Mouse (Mus musculus): ENCODE data around the gene Arrdc4. TPM values are rescaled to one million over a fixed set of nuclear protein-coding genes. Genes with fewer than 3 reads are reported as not detected.

Gene Arrdc4
- polyA plus RNA-seq (2014; fragmentation: Nextera tagmentation; extraction: Ambion mirVana), result 23.2 and 25.8 TPM in 2 replicates

DNA sequence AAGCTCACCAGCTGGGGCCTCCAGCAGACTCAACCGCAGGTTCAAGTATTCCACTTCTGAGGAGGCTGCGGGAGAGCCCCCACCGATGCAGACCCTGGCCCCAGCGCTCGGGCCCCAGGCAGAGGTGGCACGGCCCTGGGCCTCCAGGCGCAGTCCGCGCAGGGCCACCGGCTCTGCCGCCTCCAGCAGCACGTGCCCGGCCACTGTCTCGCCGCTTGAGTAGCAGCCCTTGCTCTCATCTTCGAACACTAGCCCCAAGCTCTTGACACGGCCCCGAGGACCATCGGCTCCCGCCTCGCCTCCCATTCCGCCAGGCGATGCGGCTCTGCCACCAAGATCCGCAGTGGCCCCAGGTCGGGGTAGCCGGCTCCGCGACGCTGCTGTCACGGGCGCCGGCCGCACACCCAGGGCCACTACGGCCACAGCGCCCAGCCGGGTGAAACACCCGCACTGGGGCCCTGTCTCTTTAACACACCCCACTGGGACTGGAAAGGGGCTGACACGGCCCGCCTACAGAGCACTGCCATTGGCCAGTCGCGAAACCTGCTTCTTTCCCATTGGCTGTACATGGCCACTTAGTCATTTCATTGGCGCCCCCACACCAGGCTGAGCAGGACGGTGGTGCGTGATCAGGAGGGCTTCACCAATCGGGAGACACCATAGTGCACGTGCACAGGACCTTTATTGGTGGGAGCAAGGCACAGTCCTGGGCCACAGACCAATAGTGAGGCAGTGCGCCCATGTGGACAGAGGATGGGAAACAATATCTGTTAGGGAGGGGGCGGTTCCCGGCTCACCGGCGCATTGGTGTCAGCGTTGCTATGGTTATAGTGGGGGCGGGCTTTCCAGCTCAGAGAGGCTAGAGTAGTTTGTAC is at the start of gene Arrdc4:
TSS of gene Arrdc4 (minus strand) at position 481 of the 875 bp plus-strand sequence.
- Histone ChIP-seq H3K9me3 (ENCODE audit: control insufficient read depth, low read length) (no peaks in the 10 kb centered on the region), H3K4me3 (replicated peaks; ENCODE audit: low read depth, low read length) (peak within 1 kb of the TSS; percentile 83), H3K9ac (replicated peaks; ENCODE audit: low read length) (peak within 1 kb of the TSS; percentile 83), H3K36me3 (ENCODE audit: control insufficient read depth, insufficient read depth, low read length) (peaks cover 5% of the 10 kb centered on the region; the same call in 1 of the 2 replicates), H3K4me1 (ENCODE audit: control insufficient read depth, insufficient read depth, low read length) (peaks cover 15% of the 10 kb centered on the region; the same call in 1 of the 2 replicates), H3K27ac (replicated peaks; ENCODE audit: low read depth, low read length) (peak within 1 kb of the TSS; percentile 84), H3K27me3 (ENCODE audit: control insufficient read depth, insufficient read depth, low read length) (no peaks in the 10 kb centered on the region), H3K4me2 (ENCODE audit: low read length) (peak within 1 kb of the TSS; percentile 84)
- DNase-seq, result peak; percentile 97
- ATAC-seq (ENCODE audit: low FRiP score, low TSS enrichment), result peak; percentile 100
- WGBS, result under 1% methylated on average over 54 of the region's 54 CpGs

DNA sequence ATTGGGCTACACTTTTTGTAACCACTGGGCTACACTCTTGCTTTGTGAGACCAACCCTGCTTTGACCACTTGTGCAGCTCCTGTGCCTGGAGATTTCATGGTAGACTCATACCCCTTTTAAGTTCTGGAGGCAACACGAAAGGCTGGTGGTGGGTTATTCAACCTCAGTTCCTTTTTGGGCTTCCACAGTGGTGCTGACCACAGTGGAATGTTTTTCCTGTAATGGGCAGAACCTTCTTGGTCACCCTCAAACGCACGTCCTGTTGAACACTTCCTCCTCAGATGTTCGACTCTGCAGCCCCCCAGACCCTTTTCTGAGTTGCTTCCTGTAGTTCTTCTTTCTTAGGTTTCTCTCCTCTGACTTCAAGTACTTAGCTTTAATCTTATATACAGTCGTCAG is 46.5 kb upstream of the Arrdc4 start:
- DNase-seq (no peak), ATAC-seq (ENCODE audit: low FRiP score, low TSS enrichment) (no peak)
- Histone ChIP-seq H3K4me1 (ENCODE audit: control insufficient read depth, insufficient read depth, low read length) (no peaks in the 10 kb centered on the region), H3K4me2 (ENCODE audit: low read length) (no peak overlapping the region), H3K36me3 (ENCODE audit: control insufficient read depth, insufficient read depth, low read length) (no peaks in the 10 kb centered on the region), H3K27ac (replicated peaks; ENCODE audit: low read depth, low read length) (no peak overlapping the region), H3K9me3 (ENCODE audit: control insufficient read depth, low read length) (no peaks in the 10 kb centered on the region), H3K27me3 (ENCODE audit: control insufficient read depth, insufficient read depth, low read length) (no peaks in the 10 kb centered on the region), H3K9ac (replicated peaks; ENCODE audit: low read length) (no peak overlapping the region), H3K4me3 (replicated peaks; ENCODE audit: low read depth, low read length) (no peak overlapping the region)
- 85% methylated on average over 5 of the region's 5 CpGs for WGBS

- 91% methylated on average over 3 of the region's 3 CpGs for WGBS
- no peak for DNase-seq
- no peaks in the 10 kb centered on the region for H3K4me1 ChIP-seq (ENCODE audit: control insufficient read depth, insufficient read depth, low read length)
- no peaks in the 10 kb centered on the region for H3K36me3 ChIP-seq (ENCODE audit: control insufficient read depth, insufficient read depth, low read length)
- ATAC-seq (ENCODE audit: low FRiP score, low TSS enrichment), result no peak
- H3K4me3 ChIP-seq (replicated peaks; ENCODE audit: low read depth, low read length), result no peak overlapping the region
- no peak overlapping the region for H3K27ac ChIP-seq (replicated peaks; ENCODE audit: low read depth, low read length)
- no peaks in the 10 kb centered on the region for H3K9me3 ChIP-seq (ENCODE audit: control insufficient read depth, low read length)
- H3K9ac ChIP-seq (replicated peaks; ENCODE audit: low read length), result no peak overlapping the region
- no peaks in the 10 kb centered on the region for H3K27me3 ChIP-seq (ENCODE audit: control insufficient read depth, insufficient read depth, low read length)
- H3K4me2 ChIP-seq (ENCODE audit: low read length), result no peak overlapping the region
These were observed 39.7 kb upstream of the Arrdc4 start for GRCm38 (mm10) chr7:68788711-68789110.

- H3K4me1 ChIP-seq (ENCODE audit: control insufficient read depth, insufficient read depth, low read length), result no peaks in the 10 kb centered on the region
- no peaks in the 10 kb centered on the region for H3K9me3 ChIP-seq (ENCODE audit: control insufficient read depth, low read length)
- WGBS, result 84% methylated on average over 2 of the region's 2 CpGs
- H3K4me2 ChIP-seq (ENCODE audit: low read length), result no peak overlapping the region
- no peak overlapping the region for H3K9ac ChIP-seq (replicated peaks; ENCODE audit: low read length)
- H3K36me3 ChIP-seq (ENCODE audit: control insufficient read depth, insufficient read depth, low read length), result no peaks in the 10 kb centered on the region
- no peaks in the 10 kb centered on the region for H3K27me3 ChIP-seq (ENCODE audit: control insufficient read depth, insufficient read depth, low read length)
- H3K27ac ChIP-seq (replicated peaks; ENCODE audit: low read depth, low read length), result no peak overlapping the region
- no peak for ATAC-seq (ENCODE audit: low FRiP score, low TSS enrichment)
- no peak overlapping the region for H3K4me3 ChIP-seq (replicated peaks; ENCODE audit: low read depth, low read length)
- no peak for DNase-seq
These were observed 22.7 kb upstream of the Arrdc4 start for GRCm38 (mm10) chr7:68771757-68772094.

GRCm38 (mm10) chr7:68770894-68771756 is 22.1 kb upstream of the Arrdc4 start:
- Histone ChIP-seq H3K4me1 (ENCODE audit: control insufficient read depth, insufficient read depth, low read length) (no peaks in the 10 kb centered on the region), H3K4me2 (ENCODE audit: low read length) (no peak overlapping the region), H3K27ac (replicated peaks; ENCODE audit: low read depth, low read length) (no peak overlapping the region), H3K27me3 (ENCODE audit: control insufficient read depth, insufficient read depth, low read length) (no peaks in the 10 kb centered on the region), H3K9me3 (ENCODE audit: control insufficient read depth, low read length) (no peaks in the 10 kb centered on the region), H3K9ac (replicated peaks; ENCODE audit: low read length) (no peak overlapping the region), H3K4me3 (replicated peaks; ENCODE audit: low read depth, low read length) (no peak overlapping the region), H3K36me3 (ENCODE audit: control insufficient read depth, insufficient read depth, low read length) (no peaks in the 10 kb centered on the region)
- no peak for DNase-seq
- no peak for ATAC-seq (ENCODE audit: low FRiP score, low TSS enrichment)
- WGBS, result 78% methylated on average over 7 of the region's 7 CpGs

DNA sequence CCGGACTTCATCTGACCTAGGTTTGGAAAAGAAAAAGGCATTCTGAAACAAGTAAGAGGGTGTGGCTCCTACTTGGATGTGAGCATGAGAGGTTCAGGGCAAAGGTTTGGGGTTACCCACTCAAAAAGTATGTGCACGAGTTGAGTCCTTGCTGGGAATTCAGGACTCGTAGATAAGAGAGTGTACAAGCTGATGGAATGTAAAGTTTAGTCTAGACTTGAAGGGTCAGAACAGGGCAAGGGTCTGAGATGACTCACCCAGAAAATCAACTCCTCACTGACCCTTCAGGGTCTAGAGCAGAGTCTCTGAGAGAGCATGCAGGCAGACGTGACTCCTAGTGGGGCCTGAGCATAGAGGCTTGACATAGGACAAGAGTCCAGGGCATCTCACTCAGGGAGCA is 16.9 kb upstream of the Arrdc4 start:
- Histone ChIP-seq H3K27me3 (ENCODE audit: control insufficient read depth, insufficient read depth, low read length) (no peaks in the 10 kb centered on the region), H3K27ac (replicated peaks; ENCODE audit: low read depth, low read length) (no peak overlapping the region), H3K4me3 (replicated peaks; ENCODE audit: low read depth, low read length) (no peak overlapping the region), H3K9ac (replicated peaks; ENCODE audit: low read length) (no peak overlapping the region), H3K4me1 (ENCODE audit: control insufficient read depth, insufficient read depth, low read length) (no peaks in the 10 kb centered on the region), H3K36me3 (ENCODE audit: control insufficient read depth, insufficient read depth, low read length) (no peaks in the 10 kb centered on the region), H3K4me2 (ENCODE audit: low read length) (no peak overlapping the region), H3K9me3 (ENCODE audit: control insufficient read depth, low read length) (no peaks in the 10 kb centered on the region)
- 91% methylated on average over 4 of the region's 4 CpGs for WGBS
- DNase-seq (no peak), ATAC-seq (ENCODE audit: low FRiP score, low TSS enrichment) (no peak)

DNA sequence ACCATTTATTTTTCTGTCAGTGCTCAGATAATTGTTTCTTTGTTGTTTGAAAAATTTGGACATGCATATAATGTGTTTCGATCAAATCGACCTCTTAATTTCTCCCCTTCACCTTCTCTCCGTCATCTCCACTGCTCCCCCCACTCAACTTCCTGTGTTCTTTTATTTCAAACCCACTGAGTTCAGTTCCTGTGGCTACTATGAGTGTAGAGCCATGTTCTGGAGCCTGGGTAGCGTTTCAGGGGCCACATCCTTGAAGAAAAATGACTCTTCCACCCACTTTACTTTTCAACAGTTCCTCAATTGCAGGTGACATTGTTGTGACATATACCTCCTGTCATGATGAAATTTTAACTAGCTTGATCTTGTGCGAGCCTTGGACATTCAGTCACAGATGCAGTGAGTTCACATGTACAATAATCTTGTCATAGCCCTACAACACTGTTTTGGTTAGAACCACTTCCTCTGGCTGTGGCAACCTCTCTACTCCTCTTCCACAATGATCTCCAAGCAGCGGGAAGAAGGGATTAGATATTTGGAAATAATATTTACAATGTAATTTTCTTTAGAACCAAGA is 10.2 kb upstream of the Arrdc4 start:
- H3K27me3 ChIP-seq (ENCODE audit: control insufficient read depth, insufficient read depth, low read length), result no peaks in the 10 kb centered on the region
- H3K27ac ChIP-seq (replicated peaks; ENCODE audit: low read depth, low read length), result no peak overlapping the region
- no peaks in the 10 kb centered on the region for H3K4me1 ChIP-seq (ENCODE audit: control insufficient read depth, insufficient read depth, low read length)
- ATAC-seq (ENCODE audit: low FRiP score, low TSS enrichment), result no peak
- H3K9me3 ChIP-seq (ENCODE audit: control insufficient read depth, low read length), result no peaks in the 10 kb centered on the region
- WGBS, result 84% methylated on average over 6 of the region's 6 CpGs
- H3K9ac ChIP-seq (replicated peaks; ENCODE audit: low read length), result no peak overlapping the region
- no peaks in the 10 kb centered on the region for H3K36me3 ChIP-seq (ENCODE audit: control insufficient read depth, insufficient read depth, low read length)
- H3K4me2 ChIP-seq (ENCODE audit: low read length), result no peak overlapping the region
- H3K4me3 ChIP-seq (replicated peaks; ENCODE audit: low read depth, low read length), result no peak overlapping the region
- no peak for DNase-seq

DNA sequence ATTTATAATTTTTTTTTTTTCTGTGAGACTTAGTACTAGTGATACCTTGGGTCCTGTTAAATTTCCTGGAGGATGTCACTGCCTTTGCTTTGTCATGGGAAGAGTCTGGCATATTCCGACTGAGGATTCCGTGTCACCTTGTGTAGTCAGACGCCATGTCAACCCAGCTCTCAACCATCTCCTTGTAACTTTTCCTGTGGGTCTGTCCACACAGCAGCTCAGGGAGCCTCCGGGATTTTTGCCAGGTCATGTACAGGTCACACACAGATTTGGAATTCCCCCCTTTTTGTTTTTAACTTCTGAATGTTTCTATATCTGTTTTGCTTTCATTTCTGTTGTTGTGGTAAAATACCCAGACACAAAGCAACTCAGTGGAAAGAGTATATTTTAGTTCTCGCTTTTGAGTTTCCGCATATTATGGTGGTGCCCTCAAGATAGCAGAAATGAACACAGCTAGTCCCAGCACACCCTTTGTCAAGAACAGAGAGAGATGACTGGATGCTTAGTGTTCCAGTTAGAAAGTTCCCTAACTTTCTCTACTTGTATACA is 7.7 kb upstream of the Arrdc4 start:
- H3K9ac ChIP-seq (replicated peaks; ENCODE audit: low read length), result no peak overlapping the region
- H3K4me3 ChIP-seq (replicated peaks; ENCODE audit: low read depth, low read length), result no peak overlapping the region
- no peaks in the 10 kb centered on the region for H3K27me3 ChIP-seq (ENCODE audit: control insufficient read depth, insufficient read depth, low read length)
- ATAC-seq (ENCODE audit: low FRiP score, low TSS enrichment), result no peak
- no peak overlapping the region for H3K4me2 ChIP-seq (ENCODE audit: low read length)
- DNase-seq, result no peak
- H3K4me1 ChIP-seq (ENCODE audit: control insufficient read depth, insufficient read depth, low read length), result no peaks in the 10 kb centered on the region
- H3K36me3 ChIP-seq (ENCODE audit: control insufficient read depth, insufficient read depth, low read length), result no peaks in the 10 kb centered on the region
- H3K9me3 ChIP-seq (ENCODE audit: control insufficient read depth, low read length), result no peaks in the 10 kb centered on the region
- WGBS, result 92% methylated on average over 6 of the region's 6 CpGs
- no peak overlapping the region for H3K27ac ChIP-seq (replicated peaks; ENCODE audit: low read depth, low read length)

All from midbrain, embryonic 14.5 days (tissue).